Mouse (Mus musculus): ENCODE results near the gene Bend7.

GRCm38 (mm10) chr2:4787223-4787622, 69.6 kb downstream of the Bend7 start:
- TF ChIP-seq GATA1 (IDR thresholded peaks at IDR 0.05; ENCODE audit: low read length) (no peak), TAL1 (IDR thresholded peaks at IDR 0.05; ENCODE audit: low read length) (no peak)

All from erythroblast, embryonic 14.5 days (primary cell).